Mouse (Mus musculus): ENCODE results near the gene Fxyd3.

GRCm38 (mm10) chr7:31122641-31123631, 46.4 kb upstream of the Fxyd3 start:
- TF ChIP-seq POLR2A (IDR thresholded peaks at IDR 0.05; ENCODE audit: extremely low read depth, insufficient read depth, low read length): no peak
- no peak for TF ChIP-seq CTCF (IDR thresholded peaks at IDR 0.05; ENCODE audit: extremely low read depth, insufficient read depth, low read length)

Measured in cortical plate, adult 2 months (tissue).